Comparison of ENCODE assay signal across 8 mouse cellular contexts in genomic region chr11:52003772-52004528, GRCm38 (mm10). TPM values are rescaled to one million over a fixed set of nuclear protein-coding genes. Genes with fewer than 3 reads are reported as not detected.
DNase-seq lines count a peak whose midpoint lies in the region; ATAC-seq lines count a peak whose summit lies in the region.

Cdkl3 (plus strand) TSS chr11:52004221.

- peak within 1 kb of the TSS; percentile 81 for H3K4me3 ChIP-seq in hindbrain, embryonic 12.5 days

- peak within 1 kb of the TSS; percentile 85 for H3K9ac ChIP-seq in hindbrain, embryonic 12.5 days

- H3K27ac ChIP-seq in hindbrain, embryonic 12.5 days: peak within 1 kb of the TSS; percentile 94

- no peaks in the 10 kb centered on the region for H3K36me3 ChIP-seq in hindbrain, embryonic 12.5 days

- H3K27me3 ChIP-seq in hindbrain, embryonic 12.5 days: no peaks in the 10 kb centered on the region

- no peaks in the 10 kb centered on the region for H3K9me3 ChIP-seq in hindbrain, embryonic 12.5 days (replicated peaks)

- WGBS in hindbrain, embryonic 12.5 days: under 1% methylated on average over 50 of the region's 51 CpGs

- peak; percentile 88 for ATAC-seq in hindbrain, embryonic 12.5 days (ENCODE audit: low FRiP score)

- peak within 1 kb of the TSS; percentile 64 for H3K4me2 ChIP-seq in hindbrain, embryonic 12.5 days (replicated peaks)

- peaks cover 18% of the 10 kb centered on the region for H3K4me1 ChIP-seq in hindbrain, embryonic 12.5 days

- DNase-seq in Muller cell, postnatal 12 days (ENCODE audit: inconsistent ontology term): peak; percentile 97
- peak; percentile 94 for DNase-seq in cerebellum, adult 9-11 months
- DNase-seq in frontal cortex, adult 2 months (ENCODE audit: extremely low spot score in 1 of 2, low spot score in 1 of 2): peak; percentile 81 to 91
- peak; percentile 83 to 92 for DNase-seq in layer of hippocampus, postnatal 14 days (ENCODE audit: low spot score in 2 of 2)
- peak; percentile 93 for DNase-seq in lung, postnatal 14 days
- peak; percentile 91 for DNase-seq in retina, adult 2 months (ENCODE audit: low read depth, low spot score)
- peak; percentile 88 to 94 for DNase-seq in thymus, postnatal 36 days

RNA-seq across cellular contexts. Expression of gene Cdkl3, which starts in this region (rescaled TPM):
- 14.3 and 15.9 TPM in 2 replicates for polyA plus RNA-seq in frontal cortex, adult 2 months (2012; rRNA removed)
- polyA plus RNA-seq in hindbrain, embryonic 12.5 days (2016; fragmentation: Nextera tagmentation; extraction: Ambion mirVana): 17.4 and 17.5 TPM in 2 replicates
- total RNA-seq in layer of hippocampus, postnatal 14 days (2021): 10 to 100 TPM; 20.4 to 20.8 TPM

Comparison
In these comparisons a context has a peak if more than half of its experiments do, and no peak if none do; other contexts are left out.
1. Peak in every context shown above with its lines: DNase-seq, ATAC-seq, H3K4me3 ChIP-seq and H3K27ac ChIP-seq.